Mouse (Mus musculus) heart, embryonic 13.5 days (tissue): ENCODE data around the gene Pop5. TPM values are rescaled to one million over a fixed set of nuclear protein-coding genes. Genes with fewer than 3 reads are reported as not detected.

ENCODE experiments used
- ATAC-seq: fragments of 200-750 bp; cut with Nextera tagmentation; 2 replicates; pipeline ENCODE4 v1.8.0; 2017; ENCODE audit warnings: moderate TSS enrichment; ENCODE audit not compliant: insufficient number of reproducible peaks, low FRiP score, low TSS enrichment; ENCODE audit errors: extremely low read depth
- H3K27ac ChIP-seq: fragments of 300-500 bp; sonication (generic); replicated peaks from 2 replicates; pipeline ENCODE4 v1.5.1; 2015; ENCODE audit warnings: moderate library complexity, mild to moderate bottlenecking, inconsistent platforms
- H3K27me3 ChIP-seq: fragments of 300-500 bp; sonication (generic); replicated peaks from 2 replicates; pipeline ENCODE4 v1.6.1; 2015; ENCODE audit warnings: mild to moderate bottlenecking, inconsistent platforms
- H3K36me3 ChIP-seq: fragments of 300-500 bp; sonication (generic); 2 replicates; pipeline ENCODE4 v1.6.1; 2015; ENCODE audit warnings: mild to moderate bottlenecking, inconsistent platforms
- H3K4me1 ChIP-seq: fragments of 300-500 bp; sonication (generic); 2 replicates; pipeline ENCODE4 v1.6.1; 2015; ENCODE audit warnings: inconsistent platforms
- H3K4me2 ChIP-seq: fragments of 300-500 bp; sonication (generic); 2 replicates; pipeline ENCODE4 v1.6.1; 2015; ENCODE audit warnings: inconsistent platforms, mild to moderate bottlenecking, moderate library complexity
- H3K4me3 ChIP-seq: fragments of 300-500 bp; sonication (generic); 2 replicates; pipeline ENCODE4 v1.5.1; 2015; ENCODE audit warnings: moderate library complexity, mild to moderate bottlenecking, inconsistent platforms
- H3K9ac ChIP-seq: fragments of 300-500 bp; sonication (generic); 2 replicates; pipeline ENCODE4 v1.6.1; 2015; ENCODE audit warnings: inconsistent platforms, mild to moderate bottlenecking, moderate library complexity
- H3K9me3 ChIP-seq: fragments of 300-500 bp; sonication (generic); 2 replicates; pipeline ENCODE4 v1.6.1; 2016; ENCODE audit warnings: inconsistent platforms
- WGBS: fragments of 180-500 bp; shearing (Covaris S2); methylation state at CpG from one replicate; pipeline ENCODE4 v1.1.7; 2015; ENCODE audit warnings: mixed read lengths; 5-methylcytosine and 5-hydroxymethylcytosine counted together
- polyA plus RNA-seq: library from polyadenylated mRNA; unstranded; fragments of >200 nt; fragmentation: Nextera tagmentation; extraction: Ambion mirVana; gene quantifications from 2 replicates; pipeline ENCODE4 v1.2.1, GENCODE M21; 2015

Gene Pop5
- polyA plus RNA-seq, 1 experiment from 2014 or later = 63.6 TPM

GRCm38 (mm10) chr5:115194626-115195221, 40.9 kb upstream of the Pop5 start:
- Histone ChIP-seq H3K9me3 (no peaks in the 10 kb centered on the region), H3K4me3 (peak overlapping the region; percentile 62), H3K36me3 (no peaks in the 10 kb centered on the region), H3K27me3 (peaks cover 74% of the 10 kb centered on the region), H3K9ac (no peak overlapping the region), H3K4me2 (peak overlapping the region; percentile 99), H3K27ac (no peak overlapping the region), H3K4me1 (peaks cover 23% of the 10 kb centered on the region)
- ATAC-seq = no peak
- 4% methylated on average over 12 of the region's 12 CpGs for WGBS

GRCm38 (mm10) chr5:115203735-115204561, 31.7 kb upstream of the Pop5 start:
- peak overlapping the region; percentile 75 for H3K4me2 ChIP-seq
- H3K9ac ChIP-seq = peak overlapping the region; percentile 73
- H3K4me1 ChIP-seq = peaks cover 16% of the 10 kb centered on the region
- H3K27me3 ChIP-seq = peaks cover 42% of the 10 kb centered on the region
- no peak for ATAC-seq
- H3K9me3 ChIP-seq = no peaks in the 10 kb centered on the region
- peak overlapping the region; percentile 49 for H3K4me3 ChIP-seq
- WGBS = 17% methylated on average over 23 of the region's 23 CpGs
- H3K27ac ChIP-seq = no peak overlapping the region
- H3K36me3 ChIP-seq = no peaks in the 10 kb centered on the region

DNA sequence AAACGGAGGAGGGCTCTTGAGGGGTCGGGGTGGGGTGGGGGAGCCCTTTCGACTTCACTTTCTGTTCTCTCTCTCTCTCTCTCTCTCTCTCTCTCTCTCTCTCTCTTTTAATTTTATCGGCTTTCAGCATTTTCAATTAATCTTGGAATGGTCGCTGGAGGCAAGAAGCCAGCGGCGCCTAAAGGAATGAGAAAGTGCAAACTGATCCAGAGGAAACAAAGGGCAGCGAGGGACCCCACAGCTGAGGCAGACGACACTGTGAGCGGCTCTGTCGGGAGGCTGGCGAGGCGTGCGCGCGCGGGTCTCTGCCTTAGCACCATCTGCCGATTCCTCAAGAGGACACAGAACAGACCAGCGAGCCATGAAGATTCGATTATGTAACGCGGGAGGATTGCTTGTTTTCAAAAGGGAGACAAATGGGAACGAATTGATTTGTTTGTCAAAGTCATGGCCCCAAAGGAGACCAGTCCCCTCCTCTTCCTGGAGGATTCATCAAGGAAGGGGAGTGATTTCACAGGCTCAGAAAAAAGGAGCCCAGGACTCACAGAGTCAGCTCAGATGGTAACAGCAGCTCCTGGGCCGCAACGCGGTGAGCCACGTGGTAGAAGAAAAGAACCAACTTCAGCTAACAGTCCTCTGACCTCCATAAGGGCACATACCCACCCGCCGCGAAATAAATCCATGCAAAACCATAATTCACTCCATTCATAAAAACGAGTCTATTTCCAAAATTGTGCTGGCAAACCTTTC, 30.9 kb upstream of the Pop5 start:
- no peak for ATAC-seq
- Histone ChIP-seq H3K27me3 (peaks cover 42% of the 10 kb centered on the region), H3K27ac (no peak overlapping the region), H3K9ac (peak overlapping the region; percentile 73), H3K4me1 (peaks cover 16% of the 10 kb centered on the region), H3K4me2 (peak overlapping the region; percentile 75), H3K36me3 (no peaks in the 10 kb centered on the region), H3K9me3 (no peaks in the 10 kb centered on the region), H3K4me3 (peak overlapping the region; percentile 49)
- 5% methylated on average over 31 of the region's 31 CpGs for WGBS

GRCm38 (mm10) chr5:115207244-115207643, 28.4 kb upstream of the Pop5 start:
- Histone ChIP-seq H3K27me3 (peaks cover 42% of the 10 kb centered on the region), H3K4me2 (no peak overlapping the region), H3K27ac (no peak overlapping the region), H3K36me3 (no peaks in the 10 kb centered on the region), H3K4me1 (peaks cover 25% of the 10 kb centered on the region), H3K9ac (no peak overlapping the region), H3K9me3 (no peaks in the 10 kb centered on the region), H3K4me3 (no peak overlapping the region)
- no peak for ATAC-seq
- 60% methylated on average over 5 of the region's 5 CpGs for WGBS

DNA sequence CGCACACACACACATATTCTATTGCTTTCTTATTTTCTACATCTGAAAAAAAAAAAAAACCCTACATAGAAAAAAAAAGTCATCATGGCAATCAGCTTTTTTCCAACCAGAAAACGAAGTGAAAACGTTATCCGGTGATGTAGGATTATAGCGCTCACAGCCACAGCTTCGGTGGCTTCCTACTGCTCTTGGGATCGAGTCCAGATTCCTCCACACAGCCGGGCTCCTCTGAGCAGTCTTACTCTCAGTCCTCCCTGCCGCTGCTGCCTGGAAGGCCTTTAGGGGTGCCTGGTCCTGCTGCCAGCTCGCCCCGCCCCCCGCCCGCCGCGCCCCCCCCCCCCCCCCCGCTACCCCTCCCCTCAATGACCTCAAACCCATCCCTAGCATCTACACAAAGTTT, 27.7 kb upstream of the Pop5 start:
- H3K4me1 ChIP-seq = peaks cover 25% of the 10 kb centered on the region
- no peak overlapping the region for H3K27ac ChIP-seq
- no peak overlapping the region for H3K4me3 ChIP-seq
- H3K36me3 ChIP-seq = no peaks in the 10 kb centered on the region
- H3K27me3 ChIP-seq = peaks cover 44% of the 10 kb centered on the region
- no peak for ATAC-seq
- H3K9me3 ChIP-seq = no peaks in the 10 kb centered on the region
- H3K9ac ChIP-seq = no peak overlapping the region
- 15% methylated on average over 10 of the region's 16 CpGs for WGBS
- no peak overlapping the region for H3K4me2 ChIP-seq

- Histone ChIP-seq H3K36me3 (no peaks in the 10 kb centered on the region), H3K4me2 (no peak overlapping the region), H3K4me1 (peaks cover 25% of the 10 kb centered on the region), H3K9me3 (no peaks in the 10 kb centered on the region), H3K9ac (no peak overlapping the region), H3K27ac (no peak overlapping the region), H3K4me3 (no peak overlapping the region), H3K27me3 (peaks cover 37% of the 10 kb centered on the region)
- 50% methylated on average over 5 of the region's 5 CpGs for WGBS
- no peak for ATAC-seq
These were observed 27.0 kb upstream of the Pop5 start for GRCm38 (mm10) chr5:115208601-115209000.

DNA sequence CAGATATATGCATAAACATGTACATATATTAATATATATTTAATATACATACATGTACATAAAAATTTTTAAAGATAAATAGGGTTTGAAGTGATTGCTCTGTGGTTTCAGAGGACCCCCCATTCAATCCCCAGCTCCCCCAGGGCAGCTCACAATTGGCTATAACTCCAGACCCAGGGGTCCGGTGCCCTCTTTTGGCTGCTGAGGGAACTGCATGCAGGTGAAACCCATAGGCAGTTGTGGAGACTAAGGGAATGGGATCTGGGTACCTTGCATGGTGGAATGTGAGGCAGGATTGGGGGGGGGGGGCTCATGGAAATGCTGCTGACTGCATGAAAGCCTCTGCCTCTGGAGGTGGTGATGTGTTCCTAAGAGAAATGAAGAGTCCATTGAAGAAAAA, 25.3 kb upstream of the Pop5 start:
- no peaks in the 10 kb centered on the region for H3K9me3 ChIP-seq
- no peak overlapping the region for H3K9ac ChIP-seq
- H3K27me3 ChIP-seq = peaks cover 30% of the 10 kb centered on the region
- 11% methylated on average over 1 of the region's 1 CpGs for WGBS
- no peak overlapping the region for H3K4me2 ChIP-seq
- no peak for ATAC-seq
- H3K27ac ChIP-seq = no peak overlapping the region
- H3K36me3 ChIP-seq = no peaks in the 10 kb centered on the region
- H3K4me3 ChIP-seq = no peak overlapping the region
- peaks cover 18% of the 10 kb centered on the region for H3K4me1 ChIP-seq

DNA sequence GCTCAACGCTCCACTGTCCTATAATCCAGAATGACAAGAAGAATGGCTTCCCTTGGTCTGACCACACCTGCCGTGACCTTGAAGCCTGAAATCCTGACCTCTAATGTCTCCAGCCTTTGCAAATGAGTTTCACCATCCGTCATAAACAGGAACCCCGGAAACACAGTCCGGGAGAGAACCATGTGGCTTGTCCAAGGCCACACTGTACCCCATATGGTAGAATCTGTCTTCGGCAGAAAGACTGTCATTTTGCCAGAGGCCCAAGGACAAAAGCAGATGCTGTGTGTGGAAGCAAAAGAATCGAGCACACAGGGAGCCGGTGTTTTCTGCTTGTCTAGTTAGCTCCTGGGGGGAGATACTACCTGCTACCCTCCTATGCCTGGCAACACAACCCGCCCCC, 23.2 kb upstream of the Pop5 start:
- no peak overlapping the region for H3K4me2 ChIP-seq
- H3K4me1 ChIP-seq = peaks cover 22% of the 10 kb centered on the region
- ATAC-seq = no peak
- no peak overlapping the region for H3K27ac ChIP-seq
- H3K4me3 ChIP-seq = no peak overlapping the region
- H3K27me3 ChIP-seq = peaks cover 32% of the 10 kb centered on the region
- no peaks in the 10 kb centered on the region for H3K36me3 ChIP-seq
- no peaks in the 10 kb centered on the region for H3K9me3 ChIP-seq
- no peak overlapping the region for H3K9ac ChIP-seq
- WGBS = 78% methylated on average over 9 of the region's 9 CpGs

GRCm38 (mm10) chr5:115212861-115213260, 22.8 kb upstream of the Pop5 start:
- Histone ChIP-seq H3K27ac (no peak overlapping the region), H3K27me3 (peaks cover 32% of the 10 kb centered on the region), H3K9ac (no peak overlapping the region), H3K36me3 (no peaks in the 10 kb centered on the region), H3K4me2 (no peak overlapping the region), H3K4me3 (no peak overlapping the region), H3K4me1 (peaks cover 21% of the 10 kb centered on the region), H3K9me3 (no peaks in the 10 kb centered on the region)
- 60% methylated on average over 4 of the region's 4 CpGs for WGBS
- no peak for ATAC-seq

GRCm38 (mm10) chr5:115214864-115215263, 20.8 kb upstream of the Pop5 start:
- peak overlapping the region; percentile 54 for H3K4me3 ChIP-seq
- H3K27ac ChIP-seq = no peak overlapping the region
- no peaks in the 10 kb centered on the region for H3K9me3 ChIP-seq
- ATAC-seq = no peak
- peaks cover 35% of the 10 kb centered on the region for H3K27me3 ChIP-seq
- WGBS = under 1% methylated on average over 17 of the region's 17 CpGs
- H3K9ac ChIP-seq = peak overlapping the region; percentile 77
- peak overlapping the region; percentile 80 for H3K4me2 ChIP-seq
- no peaks in the 10 kb centered on the region for H3K36me3 ChIP-seq
- H3K4me1 ChIP-seq = peaks cover 21% of the 10 kb centered on the region
